Mouse (Mus musculus) cortical plate, adult 2 months (tissue): Measurements from ENCODE around the gene Camsap3.

ENCODE experiments used
- CTCF ChIP-seq: fragments of 200-500 bp; IDR thresholded peaks from 2 replicates; pipeline ENCODE4 v1.5.1; 2011; ENCODE audit warnings: mild to moderate bottlenecking, control low read depth, low read length; ENCODE audit not compliant: insufficient read depth; ENCODE audit errors: extremely low read depth
- POLR2A ChIP-seq: fragments of 200-500 bp; IDR thresholded peaks from 2 replicates; pipeline ENCODE4 v1.6.1; 2011; ENCODE audit warnings: mild to moderate bottlenecking, low read length, control low read depth; ENCODE audit not compliant: insufficient read depth; ENCODE audit errors: extremely low read depth

DNA sequence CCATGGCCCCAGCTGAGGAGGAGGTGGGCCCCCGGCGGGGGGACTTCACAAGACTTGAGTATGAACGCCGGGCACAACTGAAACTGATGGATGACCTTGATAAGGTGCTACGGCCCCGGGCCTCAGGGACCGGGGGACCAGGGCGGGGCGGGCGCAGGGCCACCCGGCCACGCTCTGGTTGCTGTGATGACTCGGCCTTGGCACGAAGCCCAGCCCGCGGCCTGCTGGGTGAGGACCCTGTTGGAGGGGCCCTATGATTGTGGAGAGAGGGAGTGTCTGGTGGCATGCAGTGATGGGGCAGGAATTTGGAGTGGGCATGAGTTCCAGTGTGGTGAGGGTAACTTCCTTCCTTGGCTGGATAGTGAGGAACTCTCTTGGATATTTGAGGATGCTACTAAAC is 19.5 kb downstream of the Camsap3 start:
- TF ChIP-seq CTCF (no peak), POLR2A (no peak)
